Mouse (Mus musculus) c-Kit-positive CD71-negative TER-119-negative erythroid progenitor cells, embryonic 14.5 days (primary cell): Measurements from ENCODE around the gene Mex3b.

Experiments
- DNase-seq: peaks from one replicate; pipeline ENCODE4 v3.0.0-alpha.2; 2013; ENCODE audit warnings: low read depth

The Mex3b gene

GRCm38 (mm10) chr7:82867271-82868121, at the start of gene Mex3b:
TSS of gene Mex3b (plus strand) at chr7:82867333.
- no peak for DNase-seq

DNA sequence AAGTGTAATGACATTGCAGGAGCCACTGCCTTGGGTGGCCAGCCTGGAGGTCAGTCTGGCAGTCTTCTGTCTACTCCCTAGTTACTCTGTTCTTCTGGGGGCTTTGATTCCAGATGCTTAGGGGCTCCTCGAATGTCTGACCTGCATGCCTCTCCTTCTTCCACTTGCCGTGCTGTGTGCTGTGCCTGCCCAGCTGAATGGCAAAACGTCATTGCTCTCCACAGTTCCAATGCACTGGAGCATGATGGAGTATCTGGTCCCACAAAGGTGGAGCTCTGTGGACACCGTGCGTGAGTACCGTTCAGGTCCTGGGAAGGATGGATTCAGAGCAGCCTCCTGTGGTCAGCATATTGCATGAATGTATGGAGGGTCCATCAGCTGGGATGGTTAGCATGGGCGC, 47.6 kb upstream of the Mex3b start:
- DNase-seq = no peak

GRCm38 (mm10) chr7:82820661-82821060, 46.5 kb upstream of the Mex3b start:
- DNase-seq = no peak

DNA sequence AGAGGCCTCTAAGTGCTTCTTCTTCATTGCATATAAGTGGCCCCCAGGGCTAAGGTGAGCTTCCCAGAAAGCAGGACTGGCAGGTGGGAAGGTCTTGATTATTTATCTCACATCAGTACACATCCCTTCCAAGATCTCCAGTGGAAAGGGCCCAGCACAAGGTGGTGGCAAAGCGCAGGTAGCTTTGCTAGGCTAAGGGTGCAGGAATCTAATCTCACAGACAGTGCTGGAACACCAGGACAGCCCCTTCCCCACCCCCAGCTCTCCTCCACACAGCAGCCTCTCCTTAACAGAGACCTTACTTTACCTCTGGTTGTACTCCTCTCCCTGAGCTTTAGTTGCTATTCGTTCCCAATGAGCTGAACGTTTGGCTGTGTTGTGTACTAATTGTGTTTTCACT, 45.6 kb upstream of the Mex3b start:
- DNase-seq = no peak

GRCm38 (mm10) chr7:82822528-82822927, 44.6 kb upstream of the Mex3b start:
- DNase-seq = no peak

DNA sequence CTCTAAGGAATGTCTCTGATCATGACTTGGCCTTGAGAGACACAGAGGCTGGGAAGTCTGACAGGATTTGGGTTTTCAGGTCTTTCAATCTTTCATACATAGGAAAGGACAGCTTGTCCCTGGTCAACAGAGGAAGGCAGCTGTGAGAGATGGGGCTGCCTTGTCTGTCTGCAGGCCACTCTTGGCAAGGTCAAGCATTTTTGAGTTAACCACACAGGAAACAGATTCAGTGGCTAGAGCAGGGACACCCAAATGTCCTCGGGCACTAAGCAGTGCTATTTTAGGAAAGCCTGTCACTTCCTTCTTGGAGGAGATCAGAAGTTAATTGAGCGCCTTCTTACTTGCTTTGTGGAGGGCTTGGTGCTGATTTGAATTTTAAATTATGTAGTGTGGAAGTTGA, 38.9 kb upstream of the Mex3b start:
- DNase-seq = no peak

DNA sequence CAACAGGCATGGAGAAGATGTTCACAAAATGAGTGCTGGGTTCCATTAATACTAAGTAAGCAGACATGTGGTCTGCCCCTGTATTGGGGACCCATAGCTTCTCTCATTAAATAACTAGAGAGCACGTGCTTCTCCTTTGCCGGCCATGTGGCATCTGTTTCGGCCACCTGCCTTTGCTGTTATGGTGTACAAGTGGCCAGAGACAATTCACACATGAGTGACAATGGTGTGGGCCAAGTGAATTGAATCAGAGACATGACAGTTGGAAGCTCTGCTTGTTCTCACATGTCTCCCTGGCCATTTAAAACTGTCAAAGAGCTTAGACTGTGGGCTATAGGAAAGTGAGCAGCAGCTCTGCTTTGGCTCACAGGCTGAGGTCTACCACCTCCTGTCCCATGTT, 37.6 kb upstream of the Mex3b start:
- no peak for DNase-seq

DNA sequence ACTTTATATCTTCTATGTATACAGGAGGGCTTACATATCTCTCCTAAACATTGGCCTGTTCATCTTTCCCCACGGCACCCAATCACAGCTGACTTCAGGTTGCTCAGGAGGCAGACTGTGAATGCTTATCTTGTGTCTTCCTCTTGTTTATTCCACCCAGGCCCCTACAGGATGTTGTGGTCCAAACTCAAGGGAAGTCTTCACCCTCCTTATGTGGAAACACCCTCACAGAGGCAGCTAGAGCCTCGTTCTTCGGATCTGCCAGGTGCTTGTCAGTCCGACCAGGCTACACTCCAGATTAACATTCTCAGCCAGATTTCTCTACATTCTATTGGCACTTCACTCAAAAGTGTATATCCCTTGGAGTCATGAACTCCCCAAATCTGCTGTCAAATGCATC, 32.7 kb upstream of the Mex3b start:
- DNase-seq = no peak

GRCm38 (mm10) chr7:82838414-82838813, 28.7 kb upstream of the Mex3b start:
- no peak for DNase-seq

DNA sequence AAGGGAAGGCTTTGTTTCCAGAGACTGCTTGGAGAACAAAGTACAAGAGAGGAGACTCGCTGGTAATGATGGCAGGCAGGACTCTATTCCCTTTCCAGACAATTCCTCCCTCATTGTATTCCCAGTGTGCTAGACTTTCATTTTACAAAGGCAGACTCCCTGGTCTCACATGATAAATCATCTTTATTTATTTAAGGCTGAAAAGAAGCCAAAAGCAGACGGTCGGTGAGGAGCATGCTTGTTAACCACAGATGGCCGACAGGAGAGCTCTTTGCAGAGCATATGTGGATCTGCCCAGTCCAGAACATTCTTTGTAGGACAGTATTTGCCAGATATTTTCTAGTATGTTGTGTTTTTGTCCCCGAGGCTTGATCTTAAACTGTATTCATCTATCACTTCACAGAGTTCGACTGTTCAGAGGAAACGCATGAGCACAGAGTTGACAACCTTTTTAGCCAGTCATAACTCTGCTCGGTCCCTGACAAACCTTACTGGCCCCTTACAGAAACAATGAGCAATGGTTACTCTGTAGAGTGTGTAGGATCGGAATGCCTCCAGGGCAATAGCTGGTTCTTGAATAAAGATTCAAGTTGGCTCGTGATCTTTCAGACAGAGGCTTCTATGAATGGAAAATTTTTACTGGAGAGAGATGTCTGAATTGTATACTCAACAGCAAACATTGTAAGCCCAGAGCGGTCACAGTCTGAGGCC, 28.0 kb upstream of the Mex3b start:
- DNase-seq = no peak

DNA sequence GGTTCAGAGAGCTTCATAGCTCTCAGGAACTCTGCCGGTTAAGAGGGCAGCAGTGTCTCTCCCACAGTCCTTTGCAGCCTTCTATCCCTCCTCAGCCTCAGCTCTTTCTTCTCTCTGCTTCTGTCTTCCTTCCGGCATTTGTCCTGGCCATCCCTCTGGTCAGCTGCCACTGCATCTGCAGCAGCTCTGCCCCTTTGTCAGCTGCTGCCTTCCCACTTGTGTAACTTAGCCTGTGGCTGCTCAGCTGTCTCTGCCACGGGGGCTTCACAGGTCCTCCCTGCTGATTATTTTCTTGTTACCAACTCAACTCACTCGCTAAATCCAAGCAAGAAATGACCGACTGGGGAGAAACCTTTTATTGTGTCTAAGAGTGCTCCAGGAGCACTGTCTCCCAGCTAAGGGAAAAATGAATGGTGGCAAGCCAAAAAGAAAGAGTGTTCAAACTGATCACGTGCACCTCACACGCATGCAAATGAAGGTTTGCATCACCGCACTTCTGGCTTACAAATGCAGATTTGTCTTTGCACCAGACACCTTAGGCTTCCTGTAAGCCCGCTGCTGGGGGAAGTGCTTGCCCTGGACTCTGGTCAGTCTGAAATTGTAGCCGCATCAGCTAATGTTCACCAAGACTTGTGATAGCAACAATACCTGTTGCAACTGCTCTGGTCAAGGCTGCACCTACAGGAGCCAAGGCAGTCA, 24.8 kb upstream of the Mex3b start:
- DNase-seq = no peak

- DNase-seq = no peak
Observed at GRCm38 (mm10) chr7:82850756-82851155, 16.4 kb upstream of the Mex3b start.

DNA sequence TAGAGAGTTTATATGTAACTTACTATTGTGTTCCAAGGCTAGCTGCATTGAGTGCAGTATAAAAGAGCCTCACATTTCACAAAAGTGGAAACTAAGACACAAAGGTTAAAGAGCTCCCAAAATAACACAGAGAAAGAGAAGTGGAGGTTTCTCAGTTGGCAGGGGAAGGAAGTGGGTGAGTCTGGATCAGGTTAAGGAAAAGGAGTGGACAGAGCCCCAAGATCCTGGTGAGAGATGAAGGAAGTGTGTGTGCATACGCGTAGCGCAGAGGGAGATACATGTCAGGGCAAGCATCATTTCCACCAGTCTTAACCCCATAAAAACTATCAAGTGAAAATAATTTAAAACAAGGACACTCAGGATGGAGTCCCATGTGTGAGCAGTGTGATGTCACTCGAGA, 15.5 kb upstream of the Mex3b start:
- no peak for DNase-seq

DNA sequence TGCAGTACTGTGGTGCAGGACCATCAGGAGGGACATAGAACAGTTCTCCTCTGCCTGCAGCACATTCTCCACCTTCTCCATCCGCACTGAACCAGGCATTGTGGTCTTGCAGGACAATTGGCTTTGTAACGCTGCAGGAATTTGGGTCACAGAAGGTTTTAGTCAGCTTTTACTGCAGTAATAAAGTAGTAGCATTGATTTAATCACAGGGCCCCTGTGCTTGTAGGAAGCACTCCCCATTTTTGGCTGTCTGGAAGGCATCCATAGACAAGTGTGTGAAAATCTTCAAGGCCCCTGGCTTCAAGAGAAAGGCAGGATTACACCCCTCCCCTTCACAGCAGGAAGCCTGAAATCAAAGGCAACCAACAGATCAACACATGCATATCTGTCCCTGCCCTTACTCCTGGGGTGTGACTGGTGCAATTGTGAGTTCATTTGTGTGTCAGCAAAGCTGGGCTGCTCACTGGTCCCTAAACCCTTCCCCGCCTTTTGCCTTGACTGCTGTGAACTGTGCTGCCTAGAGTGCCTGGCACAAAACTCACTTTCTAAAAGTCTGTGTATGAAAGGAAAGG, 12.9 kb upstream of the Mex3b start:
- no peak for DNase-seq

DNA sequence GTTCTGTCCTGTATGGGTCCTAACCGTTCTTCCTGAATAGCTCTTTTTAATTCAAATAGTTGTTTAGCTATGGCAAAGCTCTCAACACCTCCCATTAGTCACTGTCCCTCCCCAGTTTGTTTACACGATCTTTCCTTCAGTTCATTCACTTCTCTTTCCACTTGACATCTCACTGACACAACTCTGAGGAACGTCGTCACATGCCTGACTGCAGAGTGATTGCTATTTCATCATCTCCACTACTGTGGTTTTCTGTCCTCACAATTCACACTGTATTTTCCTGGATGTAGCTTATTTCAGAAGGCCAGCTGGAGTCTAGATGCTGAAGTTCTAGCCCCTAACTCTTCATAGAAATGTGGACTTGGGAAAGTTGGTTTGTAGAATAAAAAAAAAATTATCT, 8.5 kb upstream of the Mex3b start:
- no peak for DNase-seq

DNA sequence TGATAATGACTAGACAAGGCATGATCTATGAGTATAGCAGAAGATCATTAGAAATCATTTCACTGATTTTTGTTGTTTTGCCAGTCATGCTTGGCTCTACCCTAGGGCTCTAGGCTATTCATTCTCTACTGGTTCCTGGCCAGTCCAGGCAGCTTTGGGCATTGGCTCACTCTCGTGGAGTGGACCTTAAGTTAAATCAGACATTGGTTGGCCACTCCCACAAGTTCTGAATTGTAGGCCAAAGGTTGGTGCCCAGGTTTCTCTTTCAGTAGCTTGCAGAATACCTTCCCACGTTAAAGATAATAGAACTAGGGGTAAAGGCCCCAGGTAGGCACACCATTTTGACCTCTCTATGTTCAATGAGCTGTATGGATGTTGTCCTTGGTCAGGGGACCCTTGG, 6.5 kb upstream of the Mex3b start:
- DNase-seq = no peak

DNA sequence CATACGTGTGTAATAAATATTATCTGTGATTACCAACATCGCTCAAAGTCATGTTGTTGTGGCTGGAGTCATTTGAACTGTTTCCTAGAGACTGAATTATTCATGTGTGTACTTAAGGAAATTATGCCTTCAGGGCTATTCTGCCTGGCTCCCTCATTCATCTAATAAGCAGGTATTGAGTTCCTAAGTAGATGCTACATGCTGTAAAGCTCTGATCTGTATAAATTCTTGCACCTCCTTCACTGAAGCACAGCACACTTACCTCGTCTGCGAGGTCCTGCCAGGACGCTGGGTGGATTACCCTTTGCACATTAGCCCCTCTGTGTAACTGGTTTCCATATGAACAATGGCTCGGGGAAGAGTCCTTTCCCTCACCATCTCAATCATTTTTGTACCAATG, 3.8 kb upstream of the Mex3b start:
- no peak for DNase-seq

GRCm38 (mm10) chr7:82864260-82864990, 2.7 kb upstream of the Mex3b start:
- no peak for DNase-seq

GRCm38 (mm10) chr7:82864991-82865771, 2.0 kb upstream of the Mex3b start:
- DNase-seq = no peak

DNA sequence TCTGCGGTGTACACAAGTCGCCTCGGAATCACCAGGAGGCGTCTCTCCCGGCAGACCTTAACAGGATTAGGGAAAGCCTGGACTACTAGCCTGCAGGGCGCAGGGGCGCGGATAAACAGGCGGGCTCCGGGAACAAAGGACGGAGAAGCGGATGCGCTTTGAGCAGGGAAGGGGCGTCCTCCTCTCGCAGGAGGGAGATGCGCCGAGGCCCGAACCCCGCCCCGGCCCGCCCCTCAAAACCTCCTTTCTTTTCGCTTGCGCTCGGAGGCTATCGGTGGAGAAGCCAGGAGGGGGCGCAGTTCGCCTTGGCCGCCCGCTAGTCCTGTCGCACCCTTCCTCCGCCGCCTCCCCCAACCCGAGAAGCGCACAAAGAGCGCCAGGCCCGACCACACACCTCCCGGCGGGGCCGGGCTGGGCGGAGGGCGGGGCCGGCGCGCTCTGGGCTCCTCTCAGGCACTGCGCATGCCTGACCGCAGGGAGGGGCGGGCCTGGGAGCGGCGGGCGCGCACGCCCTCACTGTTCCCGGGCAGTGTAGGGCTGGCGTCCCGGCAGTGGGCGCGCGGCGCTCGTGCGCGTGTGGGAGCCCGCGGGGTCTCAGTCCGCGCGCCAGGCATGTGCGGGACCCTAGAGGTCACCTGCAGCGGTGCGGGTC, 1.2 kb upstream of the Mex3b start:
- peak; percentile 90 for DNase-seq
